24 mouse cellular contexts compared by ENCODE assay signal in the genomic region with DNA sequence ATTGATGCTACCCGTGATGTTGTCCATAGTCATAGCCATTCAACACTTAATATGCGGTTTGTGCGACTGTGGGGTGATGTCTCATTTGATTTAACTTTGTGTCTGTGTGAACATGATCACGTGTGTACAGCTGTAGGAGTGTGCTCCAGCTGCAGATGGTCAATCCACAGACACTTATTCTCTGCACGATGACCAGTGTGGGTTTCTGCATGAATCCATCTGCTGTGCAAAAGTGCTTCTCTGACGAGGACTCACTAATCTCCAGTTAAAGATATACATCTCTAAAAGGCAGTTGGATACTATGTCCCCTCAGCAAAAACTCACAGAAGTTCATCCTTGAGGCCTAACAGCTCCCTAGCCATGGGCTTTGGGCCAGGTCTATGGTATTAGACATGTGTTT.
"Had no signal": no experiment of that assay in that cellular context is flagged by ENCODE, and none has a peak within 500 bp of the region (broad histone marks: within the 10 kb centered on the region; RNA-seq: fewer than 3 reads in every experiment).

No protein-coding gene starts in this region.

- H3K4me3 ChIP-seq: heart, embryonic 10.5 days; heart, embryonic 12.5 days; hindbrain, embryonic 10.5 days; hindbrain, embryonic 12.5 days; intestine, embryonic 15.5 days; layer of hippocampus, adult 2 months; left cerebral cortex, adult 2 months; limb, embryonic 10.5 days; limb, embryonic 12.5 days had no signal

- ATAC-seq: forebrain, postnatal 0 days; hindbrain, embryonic 16.5 days; inflammation-experienced regulatory T-cells, adult 6 months; intestine, embryonic 15.5 days; intestine, postnatal 0 days had no signal

- H3K4me1 ChIP-seq: heart, embryonic 10.5 days; heart, embryonic 12.5 days; hindbrain, embryonic 10.5 days; hindbrain, embryonic 12.5 days; intestine, embryonic 15.5 days; limb, embryonic 10.5 days; limb, embryonic 12.5 days had no signal

- H3K27ac ChIP-seq: heart, embryonic 10.5 days; hindbrain, embryonic 10.5 days; hindbrain, embryonic 12.5 days; hindbrain, embryonic 14.5 days; intestine, embryonic 15.5 days; layer of hippocampus, adult 2 months; left cerebral cortex, adult 2 months; limb, embryonic 10.5 days; limb, embryonic 12.5 days had no signal

- H3K9me3 ChIP-seq: heart, embryonic 10.5 days; heart, embryonic 12.5 days; hindbrain, embryonic 10.5 days; hindbrain, embryonic 12.5 days; intestine, embryonic 15.5 days; limb, embryonic 10.5 days; limb, embryonic 12.5 days had no signal

- H3K9ac ChIP-seq: forebrain, postnatal 0 days; heart, embryonic 12.5 days; hindbrain, embryonic 12.5 days; hindbrain, embryonic 14.5 days; intestine, embryonic 15.5 days; limb, embryonic 12.5 days had no signal

- H3K4me2 ChIP-seq: heart, embryonic 12.5 days; hindbrain, embryonic 12.5 days; hindbrain, embryonic 14.5 days; intestine, embryonic 15.5 days; limb, embryonic 12.5 days had no signal

- H3K27me3 ChIP-seq: heart, embryonic 12.5 days; hindbrain, embryonic 12.5 days; intestine, embryonic 15.5 days; limb, embryonic 12.5 days had no signal

- H3K36me3 ChIP-seq: heart, embryonic 10.5 days; heart, embryonic 12.5 days; hindbrain, embryonic 10.5 days; hindbrain, embryonic 12.5 days; intestine, embryonic 15.5 days had no signal

- DNase-seq: forebrain, postnatal 0 days; gastrocnemius, postnatal 14 days; gastrocnemius, postnatal 36 days; heart, adult 18-20 months; heart, postnatal 10 days; heart, postnatal 4 days; kidney, adult 18-20 months; kidney, adult 8-10 months; kidney, postnatal 10 days; kidney, postnatal 25 days; kidney, postnatal 4 days had no signal
